Mouse (Mus musculus) heart, adult 2 months (tissue): ENCODE data around the gene Upp2.

Source experiments
- CTCF ChIP-seq: fragments of 200-600 bp; IDR thresholded peaks from 2 replicates; pipeline ENCODE4 v1.8.1; 2022; ENCODE audit warnings: antibody characterized with exemption, mild to moderate bottlenecking, moderate library complexity
- EP300 ChIP-seq: fragments of 200-500 bp; IDR thresholded peaks from 2 replicates; pipeline ENCODE4 v1.6.1; 2011; ENCODE audit warnings: low read depth, low read length, control low read depth; ENCODE audit not compliant: insufficient read depth
- POLR2A ChIP-seq: fragments of 200-500 bp; IDR thresholded peaks from 2 replicates; pipeline ENCODE4 v1.6.1; 2011; ENCODE audit warnings: mild to moderate bottlenecking, low read depth, low read length, control low read depth; ENCODE audit not compliant: insufficient read depth

DNA sequence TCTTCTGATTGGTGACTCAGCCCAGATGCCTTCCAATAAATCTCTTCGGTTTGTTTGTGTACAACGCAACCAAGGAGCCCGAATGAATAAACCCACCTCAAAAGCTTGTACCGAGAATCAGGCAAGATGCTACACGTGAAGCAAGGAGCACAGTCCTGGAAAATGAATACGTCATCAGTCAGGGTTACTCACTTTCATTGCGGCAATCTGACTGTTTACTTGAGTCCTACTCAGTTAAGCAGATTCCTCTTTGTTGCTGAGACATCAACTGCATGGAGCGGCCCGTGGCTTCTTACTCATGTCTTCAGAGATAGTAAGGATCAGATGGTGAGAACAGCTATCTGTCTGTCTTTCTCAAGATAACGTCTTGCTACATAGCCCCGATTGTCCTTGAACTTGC, 66.7 kb downstream of the Upp2 start:
- no peak for TF ChIP-seq POLR2A
- TF ChIP-seq CTCF, result no peak
- no peak for TF ChIP-seq EP300
